Mouse (Mus musculus) hindbrain, embryonic 10.5 days (tissue): ENCODE measurements around the gene Sympk. TPM values are rescaled to one million over a fixed set of nuclear protein-coding genes. Genes with fewer than 3 reads are reported as not detected.

ENCODE experiments used
- DNase-seq: peaks from one replicate; pipeline ENCODE4 v3.0.0-alpha.2; 2017; ENCODE audit warnings: low spot score
- H3K27ac ChIP-seq: fragments of 300-500 bp; sonication (generic); 2 replicates; pipeline ENCODE4 v1.5.1; 2016; ENCODE audit warnings: mild to moderate bottlenecking, moderate library complexity
- H3K27me3 ChIP-seq: fragments of 300-500 bp; sonication (generic); 2 replicates; pipeline ENCODE4 v1.6.1; 2016; ENCODE audit warnings: mild to moderate bottlenecking; ENCODE audit not compliant: poor library complexity, insufficient read depth, severe bottlenecking
- H3K36me3 ChIP-seq: fragments of 300-500 bp; sonication (generic); 2 replicates; pipeline ENCODE4 v1.6.1; 2016; ENCODE audit warnings: mild to moderate bottlenecking, moderate library complexity
- H3K4me1 ChIP-seq: fragments of 300-500 bp; sonication (generic); replicated peaks from 2 replicates; pipeline ENCODE4 v1.6.1; 2016; ENCODE audit warnings: mild to moderate bottlenecking
- H3K4me3 ChIP-seq: fragments of 300-500 bp; sonication (generic); 2 replicates; pipeline ENCODE4 v1.5.1; 2016; ENCODE audit warnings: mild to moderate bottlenecking, moderate library complexity
- H3K9me3 ChIP-seq: fragments of 300-500 bp; sonication (generic); 2 replicates; pipeline ENCODE4 v1.6.1; 2016; ENCODE audit warnings: mild to moderate bottlenecking, moderate library complexity
- WGBS: fragments of 180-500 bp; shearing (Covaris S2); methylation state at CpG from one replicate; pipeline ENCODE4 v1.1.7; 2016; 5-methylcytosine and 5-hydroxymethylcytosine counted together
- polyA plus RNA-seq: library from polyadenylated mRNA; unstranded; fragments of >200 nt; fragmentation: Nextera tagmentation; extraction: Ambion mirVana; gene quantifications from 2 replicates; pipeline ENCODE4 v1.2.1, GENCODE M21; 2016

Sympk gene
- polyA plus RNA-seq, 1 experiment from 2014 or later, result 57.2 TPM

GRCm38 (mm10) chr7:19001066-19001806 is 22.9 kb upstream of the Sympk start:
- Histone ChIP-seq H3K27me3 (no peaks in the 10 kb centered on the region), H3K4me1 (peaks cover 74% of the 10 kb centered on the region), H3K9me3 (no peaks in the 10 kb centered on the region), H3K4me3 (peak overlapping the region; percentile 50), H3K36me3 (peaks cover 30% of the 10 kb centered on the region), H3K27ac (peak overlapping the region; percentile 82)
- WGBS, result 37% methylated on average over 18 of the region's 18 CpGs
- peak; percentile 64 for DNase-seq

- WGBS, result 80% methylated on average over 3 of the region's 3 CpGs
- no peaks in the 10 kb centered on the region for H3K9me3 ChIP-seq
- no peak overlapping the region for H3K27ac ChIP-seq
- H3K36me3 ChIP-seq, result peaks cover 29% of the 10 kb centered on the region
- no peak for DNase-seq
- H3K4me1 ChIP-seq, result peaks cover 79% of the 10 kb centered on the region
- H3K27me3 ChIP-seq, result no peaks in the 10 kb centered on the region
- no peak overlapping the region; the same call in 1 of the 2 replicates for H3K4me3 ChIP-seq
Measured at GRCm38 (mm10) chr7:19001807-19002085, 22.4 kb upstream of the Sympk start.

- H3K36me3 ChIP-seq, result peaks cover 32% of the 10 kb centered on the region
- 53% methylated on average over 4 of the region's 4 CpGs for WGBS
- no peaks in the 10 kb centered on the region for H3K27me3 ChIP-seq
- peak overlapping the region; percentile 92 for H3K27ac ChIP-seq
- peak overlapping the region; percentile 53 for H3K4me3 ChIP-seq
- no peaks in the 10 kb centered on the region for H3K9me3 ChIP-seq
- DNase-seq, result no peak
- peaks cover 82% of the 10 kb centered on the region for H3K4me1 ChIP-seq
Measured at GRCm38 (mm10) chr7:19002115-19002514, 22.1 kb upstream of the Sympk start.

- Histone ChIP-seq H3K4me1 (peaks cover 90% of the 10 kb centered on the region), H3K4me3 (peak overlapping the region; percentile 53), H3K36me3 (peaks cover 33% of the 10 kb centered on the region), H3K9me3 (no peaks in the 10 kb centered on the region), H3K27me3 (no peaks in the 10 kb centered on the region), H3K27ac (peak overlapping the region; percentile 92)
- 2% methylated on average over 17 of the region's 17 CpGs for WGBS
- DNase-seq, result peak; percentile 80
Measured at GRCm38 (mm10) chr7:19002848-19003498, 21.2 kb upstream of the Sympk start.

- peak within 1 kb of the TSS; percentile 96 for H3K27ac ChIP-seq
- no peaks in the 10 kb centered on the region for H3K9me3 ChIP-seq
- H3K4me1 ChIP-seq, result peaks cover 83% of the 10 kb centered on the region
- no peaks in the 10 kb centered on the region for H3K27me3 ChIP-seq
- H3K4me3 ChIP-seq, result peak within 1 kb of the TSS; percentile 98
- peaks cover 34% of the 10 kb centered on the region for H3K36me3 ChIP-seq
- whole genome bisulfite sequencing, result under 1% methylated on average over 90 of the region's 90 CpGs
- peak; percentile 93 for DNase-seq
Measured at GRCm38 (mm10) chr7:19003902-19004630, 20.1 kb upstream of the Sympk start, which contains the start of gene Irf2bp1. TSS of gene Irf2bp1 (plus strand) at chr7:19004044.

- Histone ChIP-seq H3K27ac (peak overlapping the region; percentile 96), H3K9me3 (no peaks in the 10 kb centered on the region), H3K4me1 (peaks cover 77% of the 10 kb centered on the region), H3K27me3 (no peaks in the 10 kb centered on the region), H3K4me3 (peak overlapping the region; percentile 98), H3K36me3 (peaks cover 34% of the 10 kb centered on the region)
- WGBS, result 10% methylated on average over 34 of the region's 34 CpGs
- peak; percentile 49 for DNase-seq
Measured at GRCm38 (mm10) chr7:19004631-19005079, 19.5 kb upstream of the Sympk start.

GRCm38 (mm10) chr7:19005417-19006121 is 18.6 kb upstream of the Sympk start:
- peaks cover 69% of the 10 kb centered on the region for H3K4me1 ChIP-seq
- H3K27me3 ChIP-seq, result no peaks in the 10 kb centered on the region
- no peaks in the 10 kb centered on the region for H3K9me3 ChIP-seq
- no peak for DNase-seq
- WGBS, result 82% methylated on average over 34 of the region's 34 CpGs
- H3K4me3 ChIP-seq, result peak overlapping the region; percentile 98
- H3K27ac ChIP-seq, result no peak overlapping the region
- H3K36me3 ChIP-seq, result peaks cover 34% of the 10 kb centered on the region

- Histone ChIP-seq H3K27ac (no peak overlapping the region), H3K27me3 (no peaks in the 10 kb centered on the region), H3K36me3 (peaks cover 34% of the 10 kb centered on the region), H3K4me1 (peaks cover 60% of the 10 kb centered on the region), H3K4me3 (peak overlapping the region; percentile 98), H3K9me3 (no peaks in the 10 kb centered on the region)
- peak; percentile 85 for DNase-seq
- WGBS, result 9% methylated on average over 12 of the region's 12 CpGs
Measured at GRCm38 (mm10) chr7:19006476-19006875, 17.7 kb upstream of the Sympk start.

- 83% methylated on average over 13 of the region's 13 CpGs for WGBS
- H3K4me1 ChIP-seq, result peaks cover 60% of the 10 kb centered on the region
Measured at GRCm38 (mm10) chr7:19007026-19007977, 16.9 kb upstream of the Sympk start.

GRCm38 (mm10) chr7:19010581-19010980 is 13.6 kb upstream of the Sympk start:
- 81% methylated on average over 7 of the region's 7 CpGs for WGBS
- Histone ChIP-seq H3K27ac (no peak overlapping the region), H3K27me3 (peaks cover 9% of the 10 kb centered on the region), H3K36me3 (peaks cover 24% of the 10 kb centered on the region), H3K9me3 (no peaks in the 10 kb centered on the region), H3K4me1 (peaks cover 45% of the 10 kb centered on the region), H3K4me3 (no peak overlapping the region)
- no peak for DNase-seq

More at GRCm38 (mm10) chr7:19007026-19007977, 16.9 kb upstream of the Sympk start:
- H3K36me3 ChIP-seq, result peaks cover 34% of the 10 kb centered on the region
- no peaks in the 10 kb centered on the region for H3K27me3 ChIP-seq
- H3K27ac ChIP-seq, result no peak overlapping the region
- H3K9me3 ChIP-seq, result no peaks in the 10 kb centered on the region
- DNase-seq, result no peak
- H3K4me3 ChIP-seq, result peak overlapping the region; percentile 98; the same call in 1 of the 2 replicates

- H3K4me1 ChIP-seq, result peaks cover 31% of the 10 kb centered on the region
- H3K9me3 ChIP-seq, result no peaks in the 10 kb centered on the region
- peak; percentile 34 for DNase-seq
- H3K36me3 ChIP-seq, result peaks cover 10% of the 10 kb centered on the region
- WGBS, result 2% methylated on average over 31 of the region's 31 CpGs
- H3K4me3 ChIP-seq, result peak overlapping the region; percentile 52
- H3K27ac ChIP-seq, result peak overlapping the region; percentile 89
- peaks cover 9% of the 10 kb centered on the region for H3K27me3 ChIP-seq
Measured at GRCm38 (mm10) chr7:19012025-19012621, 12.1 kb upstream of the Sympk start.
